Mouse (Mus musculus) brain, adult 2 months (tissue): Measurements from ENCODE around the gene Krt9.
"Not testable (repeated sequence)": the region's sequence is repeated elsewhere in the genome, so short reads cannot be mapped to it uniquely, and the experiment has no call there.

ENCODE experiments used
- DNase-seq: peaks from one replicate; pipeline ENCODE4 v3.0.0; 2011; ENCODE audit warnings: low read depth, low spot score

Krt9 gene

GRCm38 (mm10) chr11:100192992-100193391 is at the start of gene Krt9:
TSS of gene Krt9 (minus strand) at chr11:100193246.
- peak; percentile 80 for DNase-seq

DNA sequence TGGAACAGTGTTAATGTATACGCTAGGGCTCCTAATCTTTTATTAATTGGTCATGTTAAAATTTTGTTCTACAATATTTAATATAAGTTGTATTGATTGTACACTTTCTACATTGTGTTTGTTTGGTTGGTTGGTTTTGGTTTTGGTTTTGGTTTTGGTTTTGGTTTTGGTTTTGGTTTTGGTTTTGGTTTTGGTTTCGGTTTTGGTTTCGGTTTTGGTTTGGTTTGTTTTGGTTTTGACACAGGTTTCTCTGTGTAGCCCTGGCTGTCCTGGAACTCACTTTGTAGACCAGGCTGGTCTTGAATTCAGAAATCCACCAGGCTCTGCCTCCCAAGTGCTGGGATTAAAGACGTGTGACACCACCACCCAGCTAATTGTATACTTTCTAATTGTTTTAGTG is 47.2 kb upstream of the Krt9 start:
- not testable (repeated sequence) for DNase-seq

DNA sequence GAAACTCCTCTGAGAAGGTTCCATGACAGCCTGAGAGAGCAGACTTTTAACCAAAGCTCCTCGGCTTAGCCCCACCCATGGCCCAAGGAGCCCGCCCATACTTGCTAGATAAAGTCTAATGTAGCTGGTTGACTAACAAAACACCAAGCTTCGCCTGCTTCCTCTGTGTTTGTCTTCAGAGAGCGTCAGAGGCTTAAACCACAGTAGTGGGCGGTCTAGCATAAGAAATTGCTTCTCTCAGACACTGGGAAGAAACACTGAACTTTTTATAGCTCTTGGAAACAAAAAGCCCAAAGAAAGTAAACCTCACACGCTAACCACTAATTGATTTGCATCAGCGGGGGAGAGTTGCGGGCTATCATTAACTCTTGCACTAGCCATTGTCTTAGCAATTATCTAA is 28.7 kb upstream of the Krt9 start:
- DNase-seq: peak; percentile 78

GRCm38 (mm10) chr11:100219304-100219703 is 26.3 kb upstream of the Krt9 start:
- DNase-seq: no peak

GRCm38 (mm10) chr11:100208542-100208941 is 15.5 kb upstream of the Krt9 start:
- DNase-seq: no peak

DNA sequence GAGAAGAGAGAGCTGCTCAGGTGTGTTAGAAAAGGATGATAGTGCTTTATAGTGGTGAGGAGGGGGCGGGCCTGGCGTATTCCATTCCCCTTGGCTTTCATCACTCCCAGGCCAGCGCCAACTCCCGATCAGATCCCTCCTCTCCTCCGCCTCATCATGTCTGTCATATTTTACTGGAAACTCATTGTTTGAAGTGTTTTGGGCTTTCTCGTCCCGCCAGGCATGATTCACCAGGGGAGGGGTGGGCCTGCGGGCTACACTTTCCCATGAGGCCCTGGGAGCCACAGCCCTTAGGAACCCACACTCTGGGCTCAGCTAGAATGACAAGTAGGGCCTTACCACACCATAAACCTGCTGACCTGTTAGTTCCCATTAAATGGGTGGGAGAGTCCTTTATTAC is 14.5 kb upstream of the Krt9 start, which contains the start of gene Krt14:
Gene Krt14 (minus strand): TSS at position 51 of the 400 bp plus-strand sequence.
- no peak for DNase-seq

- DNase-seq: no peak
These were observed 10.4 kb upstream of the Krt9 start for GRCm38 (mm10) chr11:100203448-100203847.

DNA sequence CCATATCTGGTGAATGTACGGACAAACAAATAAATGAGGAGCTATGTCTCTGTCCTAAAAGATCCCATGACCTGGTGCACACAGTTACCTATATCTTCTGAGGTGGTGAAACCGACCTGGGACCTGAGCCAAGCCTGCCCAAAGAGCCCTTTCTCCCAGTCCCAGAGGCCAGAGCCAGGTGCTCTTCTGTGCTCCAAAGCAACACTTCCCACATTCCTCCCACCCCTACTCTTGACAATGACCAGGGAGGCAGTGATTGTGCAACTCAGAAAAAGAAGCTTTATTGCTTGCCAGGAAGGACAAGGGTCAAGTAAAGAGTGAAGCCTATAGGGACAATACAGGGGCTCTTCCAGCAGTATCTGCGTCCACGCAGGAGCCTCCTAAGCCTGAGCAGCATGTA is 9.9 kb upstream of the Krt9 start:
- no peak for DNase-seq

GRCm38 (mm10) chr11:100200104-100200820 is 7.2 kb upstream of the Krt9 start:
- peak; percentile 67 for DNase-seq

DNA sequence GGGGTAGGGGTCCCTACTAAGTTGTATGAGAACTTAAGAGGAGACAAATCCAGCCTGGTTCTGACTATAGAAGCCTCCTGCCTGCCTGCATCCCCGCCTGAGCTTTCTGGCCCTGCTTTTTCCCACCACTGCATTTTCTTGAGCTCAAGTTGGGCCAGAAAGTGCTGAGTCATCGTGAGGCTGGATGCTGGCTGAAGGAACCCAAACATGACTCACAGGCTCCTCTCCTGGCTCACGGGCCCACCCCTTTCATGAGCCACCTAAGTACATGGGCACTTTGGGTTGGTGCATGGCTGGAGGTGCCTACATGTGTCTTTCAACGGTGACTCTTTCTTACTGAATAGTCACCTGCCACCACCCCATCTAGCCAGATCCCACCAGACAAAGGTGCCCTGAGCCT is 5.6 kb upstream of the Krt9 start:
- DNase-seq: peak; percentile 92

- DNase-seq: peak; percentile 57
These were observed 1.2 kb downstream of the Krt9 start for GRCm38 (mm10) chr11:100191820-100192219.

GRCm38 (mm10) chr11:100186736-100187135 is 6.3 kb downstream of the Krt9 start:
- DNase-seq: no peak

DNA sequence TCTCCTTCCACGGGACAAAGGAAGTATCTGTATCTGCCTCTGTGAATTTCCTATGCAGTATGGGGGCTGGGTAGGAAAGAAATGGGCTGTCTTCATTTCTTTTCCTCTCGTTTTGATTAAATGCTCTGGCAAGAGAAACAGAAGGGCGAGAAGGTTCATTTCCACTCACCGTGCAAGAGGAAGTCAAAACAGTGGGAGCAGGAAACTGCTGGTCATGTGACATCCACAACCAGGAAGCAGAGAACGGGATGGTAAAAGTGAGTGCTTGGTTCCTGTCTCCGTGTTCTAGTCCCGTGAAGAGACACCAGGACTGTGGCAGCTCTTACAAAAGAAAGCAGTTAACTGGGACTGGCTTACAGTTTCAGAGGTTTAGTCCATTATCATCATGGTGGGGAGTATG is 11.3 kb downstream of the Krt9 start:
- no peak for DNase-seq

DNA sequence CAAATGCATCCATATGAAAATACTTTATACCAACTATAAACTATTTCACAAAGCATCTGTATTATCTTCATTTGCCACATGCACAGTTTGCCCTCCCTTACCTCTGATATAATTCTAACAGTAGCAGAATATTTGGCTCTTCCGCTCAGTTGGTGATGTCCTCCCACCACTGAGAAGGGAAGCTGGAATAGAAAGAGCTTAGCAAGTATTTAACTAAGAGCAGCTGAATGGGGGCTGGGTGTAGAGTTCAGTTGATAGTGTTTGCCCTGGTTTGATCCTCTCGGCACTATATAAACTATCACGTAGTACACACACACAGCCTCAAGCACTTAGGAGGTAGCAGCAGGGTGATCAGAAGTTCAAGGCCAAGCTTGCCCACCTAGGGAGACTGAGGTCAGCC is 13.8 kb downstream of the Krt9 start:
- peak; percentile 66 for DNase-seq

- DNase-seq: peak; percentile 48
These were observed 14.7 kb downstream of the Krt9 start for GRCm38 (mm10) chr11:100178307-100178706.

DNA sequence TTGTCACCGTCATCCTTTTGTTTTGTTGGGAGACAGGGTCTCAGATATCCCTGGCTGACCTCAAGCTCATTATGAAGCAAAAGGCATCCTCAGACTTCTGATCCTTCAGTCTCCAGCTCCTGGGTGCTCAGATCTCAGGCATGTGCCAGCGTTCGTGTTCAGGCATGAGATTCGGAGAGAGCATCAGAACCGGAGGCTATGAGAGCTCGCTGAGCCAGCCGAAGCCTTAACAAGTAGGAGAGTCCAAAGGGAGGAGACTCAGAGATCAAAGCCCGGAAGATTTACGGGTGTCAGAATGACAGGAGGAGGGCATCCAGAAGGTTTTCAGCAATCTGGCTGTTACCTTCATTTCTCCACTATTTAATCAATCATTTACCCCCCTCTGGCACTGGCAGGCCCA is 16.3 kb downstream of the Krt9 start:
- DNase-seq: no peak

DNA sequence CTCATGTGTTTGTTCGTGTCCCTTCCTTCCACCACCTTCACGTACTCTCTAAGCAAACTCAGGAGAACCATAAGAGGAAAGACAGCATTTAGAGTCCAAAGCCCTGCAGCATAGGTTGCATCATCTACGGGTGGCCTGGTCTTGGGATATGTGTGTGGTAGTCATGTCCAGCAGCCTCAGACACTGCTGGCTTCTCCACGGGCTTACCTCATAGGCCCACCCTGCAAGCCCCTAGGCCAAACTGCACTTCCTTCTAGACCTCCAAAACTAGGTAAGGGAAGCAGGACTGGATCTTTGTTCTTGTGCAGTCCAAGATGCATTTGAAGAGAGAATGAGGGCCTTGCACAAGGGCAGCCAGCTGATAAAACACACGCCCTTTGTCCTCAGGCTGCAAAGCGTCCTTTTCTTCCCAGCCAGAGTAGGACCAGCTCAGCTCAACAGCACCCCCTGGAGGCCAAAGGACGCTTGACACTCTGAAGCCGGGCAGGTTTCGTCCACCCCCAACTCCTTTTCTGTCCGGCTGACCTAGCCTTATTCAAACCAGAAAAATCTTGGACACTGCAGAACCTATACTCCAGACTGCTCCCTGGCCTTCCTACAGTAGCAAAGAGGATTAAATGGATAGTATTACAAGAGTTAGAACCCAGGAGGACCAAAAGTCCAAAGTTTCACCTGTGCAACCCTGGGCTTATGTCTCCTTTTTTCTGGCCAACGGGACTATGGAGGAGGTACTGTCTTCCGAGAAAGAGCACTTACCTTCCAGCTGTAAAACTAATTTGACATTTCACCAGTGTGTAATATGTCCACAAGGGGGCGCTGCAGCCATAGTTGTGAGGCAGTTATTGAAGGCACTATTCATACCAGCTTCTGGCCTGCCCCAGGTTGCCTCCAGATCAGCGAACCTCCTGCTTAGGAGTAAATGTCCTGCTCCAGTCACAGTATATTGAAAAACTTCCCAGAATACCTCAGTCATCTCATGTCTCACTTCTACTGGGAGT is 24.0 kb downstream of the Krt9 start:
- DNase-seq: peak; percentile 73

DNA sequence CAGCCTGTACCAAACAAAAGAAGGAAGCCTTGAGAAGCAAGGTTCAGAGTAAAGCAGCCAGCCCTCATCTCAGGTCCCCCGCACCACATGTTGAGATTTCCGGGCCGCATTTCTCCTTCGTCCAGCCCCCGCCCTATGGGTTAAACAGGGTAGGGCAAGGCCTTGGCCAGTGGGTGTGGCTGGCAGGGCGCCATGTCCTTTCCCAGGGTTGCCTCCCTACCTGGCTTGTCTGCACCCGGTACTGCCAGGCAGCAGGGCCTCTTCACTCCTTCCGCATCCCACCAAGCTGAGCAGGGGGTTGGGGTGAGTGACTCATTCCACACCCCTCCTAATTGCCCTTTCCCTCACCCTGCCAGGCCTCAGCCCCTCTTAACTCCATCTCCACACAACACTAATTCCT is 25.0 kb downstream of the Krt9 start:
- no peak for DNase-seq

- no peak for DNase-seq
These were observed 28.7 kb downstream of the Krt9 start for GRCm38 (mm10) chr11:100164392-100164791.

DNA sequence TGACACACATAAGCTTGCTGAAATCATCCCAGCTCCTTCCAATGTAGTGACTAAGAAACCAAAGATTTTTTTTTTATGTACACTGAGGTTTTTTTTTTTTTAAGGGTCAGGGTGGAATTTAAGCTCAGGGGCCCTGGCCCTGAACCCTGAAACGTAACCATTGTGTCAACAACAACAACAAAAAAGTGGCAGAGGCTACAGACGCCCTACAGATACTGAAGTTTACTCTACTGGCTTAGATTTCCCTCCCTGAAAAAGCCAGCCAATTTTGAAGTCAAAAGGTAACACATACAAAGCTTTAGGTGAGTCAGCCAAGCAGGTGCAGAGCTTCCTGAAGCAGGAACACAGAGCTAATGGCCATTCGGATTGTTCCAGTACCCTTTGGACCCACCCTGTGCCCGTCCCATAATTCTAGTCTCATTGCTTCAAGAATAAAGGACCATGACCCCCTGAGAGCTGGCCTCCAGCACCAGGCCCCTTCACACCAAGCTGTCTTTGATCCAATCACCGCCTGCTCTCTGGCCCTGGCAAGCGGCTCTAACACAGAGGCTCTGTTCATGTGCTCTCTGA is 35.1 kb downstream of the Krt9 start:
- DNase-seq: no peak

- no peak for DNase-seq
These were observed 35.7 kb downstream of the Krt9 start for GRCm38 (mm10) chr11:100157331-100157730.
